Mouse (Mus musculus): ENCODE results near the gene Mef2d.

Mef2d gene

GRCm38 (mm10) chr3:88137821-88138220, 4.4 kb upstream of the Mef2d start:
- DNase-seq (ENCODE audit: low read depth, low spot score), result no peak

DNA sequence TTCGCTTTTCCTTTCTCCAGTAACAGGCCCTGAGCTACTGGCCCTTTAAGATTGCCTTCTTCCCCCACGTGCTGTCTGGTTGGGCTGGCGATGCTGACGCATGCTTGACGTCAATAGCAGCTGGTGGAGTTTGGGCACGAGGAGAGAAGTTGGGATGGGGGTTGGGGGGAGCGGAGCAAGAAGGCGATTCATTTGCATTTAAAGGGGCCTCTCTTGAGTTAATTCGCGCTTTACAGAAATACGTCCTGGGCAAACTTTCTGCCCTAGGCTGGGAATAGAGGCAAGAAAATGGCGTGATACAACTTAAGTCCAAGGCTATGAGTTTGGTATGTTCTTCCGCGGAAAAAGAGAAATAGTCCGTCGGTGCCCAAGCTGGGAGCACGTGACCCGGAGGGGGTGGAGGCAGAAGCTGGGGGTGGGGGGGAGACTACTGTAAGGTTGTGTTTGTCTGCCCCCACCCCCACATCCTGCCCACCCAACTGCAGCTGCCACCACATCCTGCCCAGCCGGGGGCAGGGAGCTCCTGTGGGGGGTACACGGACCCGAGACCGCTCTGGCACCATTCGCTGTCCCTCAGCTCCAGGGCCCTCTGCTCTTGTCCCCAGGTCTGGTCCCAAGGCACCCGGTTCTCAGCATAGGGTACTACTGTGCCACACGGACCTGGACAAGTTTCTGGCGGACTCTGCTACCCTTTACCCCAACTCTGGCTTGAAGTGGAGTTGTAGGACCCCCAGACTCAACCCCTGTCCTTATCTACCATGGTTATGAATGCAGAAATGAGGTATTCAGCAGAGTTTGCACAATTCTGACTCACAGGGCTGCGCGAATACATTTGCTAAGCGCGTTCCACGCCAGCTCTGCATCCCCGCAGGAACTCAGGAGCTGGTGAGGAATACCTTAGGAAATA, 3.6 kb upstream of the Mef2d start:
- peak; percentile 95 for DNase-seq (ENCODE audit: low read depth, low spot score)

DNA sequence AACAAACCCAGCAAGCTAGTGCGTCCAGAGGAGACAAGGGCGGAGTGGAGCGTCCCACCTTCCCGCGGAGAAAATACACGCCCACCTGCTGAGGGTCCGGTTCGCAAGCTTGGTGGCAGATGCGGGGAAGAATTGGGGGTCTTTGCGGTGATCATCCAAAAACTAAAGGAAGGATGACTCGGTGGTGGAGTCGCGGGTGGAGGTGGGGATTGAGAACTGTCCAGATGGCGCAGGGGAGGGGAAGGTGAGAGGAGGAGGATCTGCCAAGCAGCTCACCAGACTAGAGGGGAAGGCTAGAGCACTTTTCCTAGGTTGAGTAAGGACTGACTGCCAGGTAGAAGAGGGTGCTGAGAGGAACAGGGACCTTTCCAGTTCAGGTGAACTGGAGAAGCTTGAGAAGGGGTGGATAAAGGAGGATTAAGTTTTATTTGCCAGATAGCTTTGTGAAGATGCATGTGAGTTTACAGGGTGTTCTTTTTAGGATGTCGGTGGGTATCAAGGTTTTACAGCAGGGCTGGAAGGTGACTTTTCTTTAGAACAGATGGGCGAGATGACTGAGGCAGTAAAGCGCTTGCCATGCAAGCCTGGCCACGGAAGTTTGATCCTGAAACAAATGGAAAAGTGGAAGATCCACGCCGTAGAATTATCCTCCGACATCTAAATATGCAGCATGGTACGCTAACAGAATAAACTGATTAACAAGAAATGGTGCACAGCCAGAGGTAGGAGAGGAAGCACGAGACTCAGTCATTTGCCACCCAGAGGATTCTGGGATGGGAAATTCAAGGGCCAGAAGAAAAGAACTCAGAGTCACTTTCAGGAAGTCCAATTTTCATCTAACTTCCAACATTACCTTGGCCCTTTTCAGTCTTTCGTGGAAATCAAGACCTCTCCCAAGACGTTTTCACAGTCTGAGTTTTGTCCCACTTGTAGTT, 2.7 kb upstream of the Mef2d start:
- DNase-seq (ENCODE audit: low read depth, low spot score), result no peak

GRCm38 (mm10) chr3:88140178-88140902, 1.8 kb upstream of the Mef2d start:
- no peak for DNase-seq (ENCODE audit: low read depth, low spot score)

DNA sequence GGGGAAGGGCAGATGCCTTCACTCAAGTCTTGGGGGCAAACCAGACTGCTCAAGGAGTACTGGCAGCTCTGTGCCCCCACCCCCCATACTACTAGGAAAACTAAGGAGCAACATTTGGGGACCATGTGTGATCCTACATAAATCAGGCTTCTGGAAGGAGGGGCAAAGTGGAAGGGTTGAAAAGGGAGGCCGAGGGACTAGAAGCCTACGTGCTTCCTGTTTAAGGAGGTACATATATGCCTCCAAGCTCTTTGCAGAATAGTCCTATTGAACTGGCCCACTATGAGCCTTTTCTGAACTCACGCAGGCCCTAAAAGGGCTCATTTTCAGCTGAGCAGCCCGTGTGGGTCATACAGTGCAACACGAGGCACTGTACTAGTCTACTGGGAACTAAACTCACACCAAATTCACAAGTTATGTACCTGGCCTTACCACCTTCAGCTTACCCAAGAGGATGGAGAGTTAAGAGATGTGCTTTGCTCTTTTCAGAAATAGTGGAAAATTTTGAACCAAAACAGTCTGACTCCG, 1.2 kb upstream of the Mef2d start:
- DNase-seq (ENCODE audit: low read depth, low spot score), result no peak

GRCm38 (mm10) chr3:88141439-88141786, 759 bp upstream of the Mef2d start:
- DNase-seq (ENCODE audit: low read depth, low spot score), result no peak

- peak; percentile 51 for DNase-seq (ENCODE audit: low read depth, low spot score)
These were observed 359 bp downstream of the Mef2d start for GRCm38 (mm10) chr3:88142546-88142915.

DNA sequence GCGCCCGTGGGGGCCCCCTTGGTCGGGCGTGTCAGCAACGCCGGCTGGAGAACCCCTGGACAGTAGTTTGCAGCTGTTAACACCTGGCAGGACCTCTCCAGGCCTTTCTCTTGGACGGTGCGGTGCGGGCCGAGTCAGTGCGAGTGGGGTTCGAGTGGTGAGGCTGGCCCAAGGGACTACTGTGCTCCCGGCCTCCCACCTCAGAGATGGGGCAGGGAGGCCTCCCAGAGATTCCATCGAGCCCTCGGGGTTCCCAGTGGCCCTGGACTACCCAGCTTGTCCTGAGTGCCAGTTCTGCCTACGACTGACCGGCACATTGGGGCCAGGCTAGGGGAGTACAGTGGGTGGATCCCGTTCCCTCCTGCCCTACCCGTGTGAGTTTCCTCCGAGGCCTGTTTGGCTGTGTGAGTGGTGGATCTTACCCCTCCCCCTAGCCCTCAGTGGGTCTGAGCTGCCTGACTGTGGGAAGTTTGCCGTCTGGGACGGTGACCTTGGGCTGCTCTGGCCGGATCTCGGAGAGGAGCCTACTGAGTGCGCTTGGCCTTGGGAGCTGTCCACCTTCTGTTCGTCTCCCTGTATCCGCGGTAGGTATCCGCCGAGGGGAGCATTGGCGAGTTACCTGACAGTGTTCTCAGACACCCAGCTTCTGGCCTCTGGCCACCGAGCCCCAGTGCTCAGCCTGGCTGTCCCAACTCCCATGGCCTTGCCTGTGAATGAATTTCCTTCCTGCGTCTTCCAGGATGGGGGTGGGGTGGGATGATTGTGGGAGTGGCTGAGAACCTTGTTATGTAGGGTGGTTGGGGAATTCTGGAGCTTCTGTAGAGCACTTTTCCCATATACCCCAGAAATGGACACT, 972 bp downstream of the Mef2d start:
- DNase-seq (ENCODE audit: low read depth, low spot score), result peak; percentile 49

DNA sequence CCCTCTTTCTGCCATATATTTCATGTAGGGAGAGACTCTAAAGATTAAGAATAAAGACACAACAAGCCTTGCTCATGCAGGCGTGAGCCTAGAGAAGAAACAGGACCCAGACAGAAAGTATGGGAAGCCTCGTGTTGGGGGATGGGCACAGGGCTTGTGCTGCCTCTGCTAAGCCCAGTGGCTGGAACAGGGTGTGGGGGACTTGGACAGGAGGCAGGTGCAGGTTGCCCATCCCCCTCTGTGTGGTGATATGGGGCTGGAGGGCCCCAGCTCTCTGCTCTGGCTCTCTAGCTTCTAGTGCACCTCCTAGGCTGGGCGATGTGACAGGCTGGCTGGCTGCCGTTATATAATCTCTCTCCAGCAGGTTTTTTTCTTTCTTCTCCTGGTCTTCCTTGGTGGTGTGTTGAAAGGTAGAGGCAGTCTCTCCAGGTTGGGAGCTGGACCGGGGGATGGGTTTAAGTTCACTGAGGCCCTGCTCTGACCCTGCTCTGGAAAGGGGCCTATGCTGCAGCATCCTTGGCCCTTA, 1.9 kb downstream of the Mef2d start:
- DNase-seq (ENCODE audit: low read depth, low spot score), result no peak

DNA sequence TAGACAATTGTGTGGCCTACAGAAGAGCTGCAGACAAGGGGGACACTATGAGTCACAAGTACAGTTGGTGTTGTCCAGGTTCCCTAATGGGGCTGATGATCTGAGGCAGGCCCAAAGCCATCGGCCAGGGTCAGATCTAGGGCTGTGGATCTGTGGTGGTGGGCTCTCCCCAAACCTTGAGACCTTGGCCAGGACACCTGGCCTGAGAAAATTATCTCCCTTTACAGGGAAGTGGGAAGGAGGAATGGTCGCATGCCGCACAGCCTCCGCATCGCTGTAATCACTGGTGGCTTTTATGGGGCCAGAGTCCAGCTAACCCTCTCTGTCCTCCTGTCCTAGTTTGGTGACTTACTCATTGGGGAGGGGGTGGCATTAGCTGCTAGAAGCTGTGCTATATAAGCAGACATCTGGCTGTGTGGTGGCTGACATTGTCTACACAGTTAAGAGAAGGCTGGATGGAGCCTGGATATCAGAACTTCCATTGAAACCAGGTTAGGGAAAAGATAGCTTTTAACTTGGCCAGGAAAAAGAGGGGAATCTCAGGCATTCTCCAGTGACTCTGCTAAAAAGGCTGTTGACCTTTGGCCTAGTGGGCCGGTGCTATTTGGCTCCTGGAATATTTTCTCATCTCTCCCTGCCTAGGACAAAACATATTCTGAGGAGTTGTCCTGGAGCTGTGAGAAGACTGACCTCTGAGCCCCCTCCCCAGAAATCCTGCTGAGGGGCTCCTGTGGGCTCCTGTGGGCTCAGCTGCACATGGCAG, 2.7 kb downstream of the Mef2d start:
- DNase-seq (ENCODE audit: low read depth, low spot score), result no peak

GRCm38 (mm10) chr3:88145411-88145782, 3.2 kb downstream of the Mef2d start:
- no peak for DNase-seq (ENCODE audit: low read depth, low spot score)

GRCm38 (mm10) chr3:88145952-88146351, 3.8 kb downstream of the Mef2d start:
- no peak for DNase-seq (ENCODE audit: low read depth, low spot score)

GRCm38 (mm10) chr3:88146376-88147112, 4.4 kb downstream of the Mef2d start:
- no peak for DNase-seq (ENCODE audit: low read depth, low spot score)

DNA sequence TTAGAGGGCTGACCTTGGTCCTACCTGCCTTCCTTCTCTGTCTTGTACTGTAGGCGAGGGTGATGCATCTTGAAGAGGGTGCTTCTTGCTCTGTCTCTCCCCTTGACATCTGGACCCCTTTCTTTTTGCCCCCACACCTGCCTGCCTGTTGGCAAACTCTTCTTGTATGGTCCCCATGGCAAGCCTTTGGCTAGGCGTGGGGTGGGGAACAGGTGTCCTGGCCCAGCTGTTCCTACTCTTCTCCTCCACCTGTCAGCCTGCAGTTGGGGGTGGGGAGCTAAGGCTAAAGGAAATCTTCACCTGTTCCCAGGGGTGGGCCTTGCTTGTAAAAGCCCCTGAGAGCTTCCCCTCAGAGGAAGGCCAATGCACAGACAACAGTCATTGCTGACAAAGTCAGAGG, 5.3 kb downstream of the Mef2d start:
- DNase-seq (ENCODE audit: low read depth, low spot score), result no peak

GRCm38 (mm10) chr3:88147866-88148265, 5.7 kb downstream of the Mef2d start:
- no peak for DNase-seq (ENCODE audit: low read depth, low spot score)

DNA sequence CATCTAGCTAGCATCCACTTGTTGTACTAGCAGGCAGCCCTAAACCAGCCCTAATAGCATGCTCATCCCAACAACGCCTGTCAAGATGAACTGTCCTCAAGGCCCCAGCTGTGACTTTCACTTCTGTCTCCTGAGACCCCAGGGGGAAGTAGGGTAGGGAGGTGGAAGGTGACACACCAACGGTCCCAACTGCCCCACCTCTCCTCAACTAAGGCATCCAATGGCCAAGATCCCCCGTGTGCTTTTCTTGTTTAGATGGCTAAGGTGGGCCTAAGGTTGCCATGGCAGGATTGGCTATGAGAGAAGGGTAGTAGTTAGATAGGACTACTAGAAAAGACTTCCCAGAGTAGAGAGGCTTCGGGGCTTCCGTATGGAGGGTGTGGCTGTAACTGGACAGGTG, 6.2 kb downstream of the Mef2d start:
- no peak for DNase-seq (ENCODE audit: low read depth, low spot score)

DNA sequence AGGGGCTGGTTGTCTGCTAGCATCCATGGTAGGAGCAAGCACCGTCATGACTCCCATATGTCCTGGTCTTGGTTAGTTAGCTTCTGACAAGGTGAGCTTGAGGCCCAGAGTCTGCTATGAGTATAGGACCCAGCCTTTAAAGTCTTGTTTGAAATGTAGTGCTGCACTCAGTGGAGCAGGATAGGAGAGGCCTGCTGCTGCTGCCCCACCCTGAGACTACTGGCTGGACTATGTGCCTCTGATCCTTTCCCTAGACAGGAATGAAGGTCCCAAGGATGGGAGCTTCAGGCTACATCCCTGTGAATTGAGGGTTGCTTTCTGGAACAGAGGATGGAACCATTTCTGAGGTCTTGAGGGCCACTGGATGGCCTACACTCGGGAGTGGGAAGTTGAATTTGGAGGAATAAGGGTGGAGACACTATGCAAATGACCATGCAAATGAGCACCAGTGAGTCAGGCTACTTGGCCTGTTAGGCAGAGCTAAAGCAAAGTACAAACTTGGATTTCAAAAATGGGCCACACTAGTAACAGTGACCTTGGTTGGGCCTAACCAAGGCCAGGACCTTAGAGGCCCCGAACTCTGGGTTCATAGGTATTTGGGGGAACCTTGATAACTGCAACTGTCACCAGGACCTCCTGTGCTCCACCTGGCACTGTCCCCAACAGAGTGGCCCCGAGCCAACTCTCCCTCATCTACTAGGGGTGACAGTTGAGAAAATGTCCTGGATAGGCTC, 6.8 kb downstream of the Mef2d start:
- no peak for DNase-seq (ENCODE audit: low read depth, low spot score)

DNA sequence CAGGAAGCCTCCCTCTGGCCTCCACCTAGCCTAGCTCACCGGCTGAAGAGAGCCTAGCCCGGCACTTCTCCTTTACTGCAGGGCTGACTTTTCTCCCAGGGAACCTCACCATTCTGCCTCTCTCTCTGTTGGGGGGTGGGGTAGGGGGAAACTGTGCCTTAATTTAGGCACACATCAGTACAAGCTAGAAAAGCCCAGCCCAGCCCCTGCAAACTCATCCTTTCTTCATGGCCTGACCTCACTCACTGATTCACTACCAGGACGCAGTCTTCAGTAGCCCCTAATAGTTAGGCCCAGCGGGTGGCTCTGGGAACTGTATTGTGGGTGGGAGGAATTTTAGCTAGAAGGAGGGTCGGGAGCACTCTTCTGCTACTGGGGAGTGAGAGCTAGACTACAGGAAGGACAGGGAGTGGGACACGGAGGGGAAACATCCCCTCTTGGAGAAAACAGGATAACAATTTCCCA, 7.4 kb downstream of the Mef2d start:
- no peak for DNase-seq (ENCODE audit: low read depth, low spot score)
